Mouse (Mus musculus): ENCODE data around the gene Ciapin1. TPM values are rescaled to one million over a fixed set of nuclear protein-coding genes. Genes with fewer than 3 reads are reported as not detected.

The Ciapin1 gene
- total and polyA plus RNA-seq, 3 experiments: 122 to 263 TPM; not detected in 1

- TF ChIP-seq USF2 (IDR thresholded peaks at IDR 0.05; ENCODE audit: borderline replicate concordance in 1 of 2, insufficient read depth in 1 of 2, low read depth in 1 of 2, low read length in 2 of 2) (no peak), USF1 (IDR thresholded peaks at IDR 0.05; ENCODE audit: low read depth, low read length) (no peak), POLR2AphosphoS2 (IDR thresholded peaks at IDR 0.05; ENCODE audit: low read length) (no peak), ZKSCAN1 (IDR thresholded peaks at IDR 0.05; ENCODE audit: low read depth, low read length) (no peak), ETS1 (IDR thresholded peaks at IDR 0.05; ENCODE audit: low read depth, low read length) (no peak), MAZ (IDR thresholded peaks at IDR 0.05; ENCODE audit: low read depth, low read length) (no peak), POLR2AphosphoS5 (IDR thresholded peaks at IDR 0.05; ENCODE audit: borderline replicate concordance, low read depth, low read length) (no peak), TBP (IDR thresholded peaks at IDR 0.05; ENCODE audit: low read depth, low read length) (no peak), CHD1 (IDR thresholded peaks at IDR 0.05; ENCODE audit: low read depth, low read length) (no peak), CHD2 (IDR thresholded peaks at IDR 0.05; ENCODE audit: low read length) (no peak), KAT2A (conservative IDR thresholded peaks at IDR 0.05; ENCODE audit: low read depth, low read length) (no peak), TAL1 (IDR thresholded peaks at IDR 0.05; ENCODE audit: low read length) (no peak), MEF2A (IDR thresholded peaks at IDR 0.05; ENCODE audit: extremely low read depth, insufficient replicate concordance, low read depth, low read length, poor library complexity, severe bottlenecking) (no peak), HCFC1 (IDR thresholded peaks at IDR 0.05; ENCODE audit: low read depth, low read length) (no peak), ZNF384 (IDR thresholded peaks at IDR 0.05; ENCODE audit: low read depth, low read length) (no peak), ZC3H11A (IDR thresholded peaks at IDR 0.05; ENCODE audit: low read depth, low read length) (no peak), POLR2A (IDR thresholded peaks at IDR 0.05; ENCODE audit: control insufficient read depth in 1 of 2, insufficient read depth in 1 of 2, low read depth in 1 of 2, low read length in 2 of 2, poor library complexity in 1 of 2) (no peak), GATA1 (IDR thresholded peaks at IDR 0.05; ENCODE audit: low read depth, low read length) (no peak)
- no peak for DNase-seq (ENCODE audit: low read depth, low spot score)
- Histone ChIP-seq H3K4me3 (ENCODE audit: control insufficient read depth in 1 of 2, insufficient read depth in 1 of 2, low read depth in 2 of 2, low read length in 2 of 2) (no peak overlapping the region), H3K36me3 (ENCODE audit: control insufficient read depth in 1 of 2, insufficient read depth in 2 of 2, low read length in 2 of 2) (no peaks in the 10 kb centered on the region), H3K9me3 (replicated peaks; ENCODE audit: insufficient read depth, low read length) (no peaks in the 10 kb centered on the region), H3K9ac (ENCODE audit: control insufficient read depth, low read depth, low read length, poor library complexity, severe bottlenecking) (no peak overlapping the region), H3K27ac (ENCODE audit: control insufficient read depth, low read depth, low read length) (no peak overlapping the region), H3K79me2 (ENCODE audit: control insufficient read depth, insufficient read depth, low read length, poor library complexity) (no peaks in the 10 kb centered on the region), H3K27me3 (ENCODE audit: control insufficient read depth in 1 of 2, insufficient read depth in 2 of 2, low read length in 2 of 2) (no peaks in the 10 kb centered on the region), H3K4me1 (ENCODE audit: control insufficient read depth in 1 of 2, insufficient read depth in 2 of 2, low read length in 2 of 2) (no peaks in the 10 kb centered on the region)
Observed at GRCm38 (mm10) chr8:94779534-94780294, 58.4 kb downstream of the Ciapin1 start.

GRCm38 (mm10) chr8:94778895-94779533, 59.1 kb downstream of the Ciapin1 start:
- no peak for DNase-seq (ENCODE audit: low read depth, low spot score)
- Histone ChIP-seq H3K4me3 (ENCODE audit: control insufficient read depth in 1 of 2, insufficient read depth in 1 of 2, low read depth in 2 of 2, low read length in 2 of 2) (no peak overlapping the region), H3K9me3 (replicated peaks; ENCODE audit: insufficient read depth, low read length) (no peaks in the 10 kb centered on the region), H3K27ac (ENCODE audit: control insufficient read depth, low read depth, low read length) (no peak overlapping the region), H3K4me1 (ENCODE audit: control insufficient read depth in 1 of 2, insufficient read depth in 2 of 2, low read length in 2 of 2) (no peaks in the 10 kb centered on the region), H3K79me2 (ENCODE audit: control insufficient read depth, insufficient read depth, low read length, poor library complexity) (no peaks in the 10 kb centered on the region), H3K36me3 (ENCODE audit: control insufficient read depth in 1 of 2, insufficient read depth in 2 of 2, low read length in 2 of 2) (no peaks in the 10 kb centered on the region), H3K27me3 (ENCODE audit: control insufficient read depth in 1 of 2, insufficient read depth in 2 of 2, low read length in 2 of 2) (no peaks in the 10 kb centered on the region), H3K9ac (ENCODE audit: control insufficient read depth, low read depth, low read length, poor library complexity, severe bottlenecking) (no peak overlapping the region)
- TF ChIP-seq HCFC1 (IDR thresholded peaks at IDR 0.05; ENCODE audit: low read depth, low read length) (no peak), UBTF (IDR thresholded peaks at IDR 0.05; ENCODE audit: borderline replicate concordance, insufficient read depth, low read depth, low read length) (no peak), MAX (IDR thresholded peaks at IDR 0.05; ENCODE audit: low read length) (no peak), NELFE (IDR thresholded peaks at IDR 0.05; ENCODE audit: low read depth, low read length) (no peak)

Measured in MEL (cell line).